Mouse (Mus musculus) adrenal gland, adult (tissue): ENCODE results near the gene Cop1.

Experiments
- DNase-seq, 2 experiments: peaks; one replicate each; pipeline ENCODE4 v3.0.0; 2022 to 2023; ENCODE audit warnings: low spot score in 1 of 2; ENCODE audit not compliant: inconsistent age in 2 of 2

Cop1 gene

DNA sequence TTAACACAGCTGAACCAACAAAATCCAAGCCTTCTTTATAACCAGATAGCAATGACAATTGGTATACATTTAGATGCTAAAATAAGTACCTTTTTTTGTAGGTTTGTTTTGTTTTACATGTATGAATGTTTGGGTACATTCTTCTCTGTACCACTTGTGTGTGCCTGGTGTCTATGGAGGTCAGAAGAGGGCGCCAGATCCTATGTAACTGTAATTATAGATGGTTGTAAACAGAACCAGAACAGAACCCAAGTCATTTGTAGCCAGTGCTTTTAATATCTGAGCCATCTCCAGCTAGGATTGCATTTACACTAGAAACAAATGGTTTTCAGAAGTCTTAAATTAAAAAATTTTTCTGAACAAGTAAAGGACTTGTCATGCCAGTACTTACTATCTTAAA is 54.7 kb downstream of the Cop1 start:
- DNase-seq, result peak in 1 of 2 experiments; percentile 59

GRCm38 (mm10) chr1:159290219-159290618 is 58.1 kb downstream of the Cop1 start:
- peak in 1 of 2 experiments; percentile 70 for DNase-seq

- no peak for DNase-seq
These were observed 58.7 kb downstream of the Cop1 start for GRCm38 (mm10) chr1:159290859-159291258.

DNA sequence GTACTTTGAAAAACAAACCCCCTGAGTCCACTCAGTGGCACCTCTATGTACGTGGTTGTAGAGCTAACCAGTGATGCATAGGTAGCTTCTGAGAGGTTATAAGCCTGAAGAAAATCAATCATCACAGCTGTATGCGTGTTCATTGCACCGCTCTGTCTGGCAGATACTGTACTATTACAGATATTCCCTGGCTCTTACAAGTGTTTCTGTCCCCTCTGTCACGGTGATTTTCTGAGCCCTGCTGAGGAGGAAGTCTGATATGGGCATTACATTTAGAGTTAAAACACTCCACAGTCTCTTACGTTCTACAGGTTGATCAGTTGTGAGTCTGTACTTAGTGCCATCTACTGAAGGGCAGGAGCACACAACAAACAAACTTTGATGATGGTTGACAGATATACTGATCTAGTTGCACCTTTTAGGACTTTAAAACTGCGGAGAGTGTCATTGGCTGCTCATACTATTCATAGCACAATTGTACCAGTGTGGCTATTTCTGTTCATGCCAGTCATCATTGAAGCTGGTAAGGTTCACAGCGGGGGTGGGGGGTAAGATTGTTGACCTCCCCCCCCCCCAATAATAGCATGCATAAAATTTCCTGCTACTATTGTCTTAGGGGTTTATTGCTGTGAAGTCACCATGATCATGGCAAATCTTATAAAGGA is 69.4 kb downstream of the Cop1 start:
- DNase-seq, result no peak

DNA sequence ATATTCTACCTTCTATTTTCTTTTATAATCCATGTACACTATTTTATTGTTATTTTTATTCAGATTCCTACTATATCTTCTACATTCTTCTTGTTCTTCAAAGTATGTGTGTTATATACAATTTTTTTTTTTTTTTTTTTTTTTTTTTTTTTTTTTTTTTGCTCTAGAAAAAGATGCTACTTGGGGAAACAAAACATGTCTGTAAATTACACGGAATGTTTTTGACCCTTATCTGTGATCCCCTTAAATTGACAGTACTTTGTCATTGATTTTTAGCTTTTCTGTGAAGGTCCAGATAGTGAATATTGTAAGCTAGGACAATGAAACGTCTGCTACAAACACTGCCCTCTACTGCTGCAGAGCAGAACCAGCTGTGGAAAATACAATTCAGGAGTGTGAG is 81.5 kb downstream of the Cop1 start:
- no peak for DNase-seq

DNA sequence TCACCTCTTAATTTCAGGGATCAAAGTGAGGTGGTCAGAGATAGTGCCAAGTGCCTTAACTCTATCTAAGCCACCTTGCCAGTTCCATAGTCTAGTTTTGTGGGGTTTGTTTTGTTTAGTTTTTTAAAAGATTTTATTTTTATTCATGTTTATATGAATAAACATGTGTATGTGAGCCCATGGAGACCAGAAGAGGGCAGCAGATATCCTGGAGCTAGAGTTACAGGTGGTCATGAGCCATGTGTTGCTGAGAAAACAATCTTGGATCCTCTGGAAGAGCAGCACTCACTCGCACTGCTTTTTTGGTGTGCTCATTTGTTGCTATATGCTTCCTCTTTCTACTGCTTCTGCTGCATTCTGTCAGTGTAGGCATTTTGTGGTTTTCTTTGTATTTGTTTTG is 90.5 kb downstream of the Cop1 start:
- DNase-seq, result peak; percentile 9 to 46

- DNase-seq, result no peak
These were observed 98.9 kb downstream of the Cop1 start for GRCm38 (mm10) chr1:159331008-159331407.

DNA sequence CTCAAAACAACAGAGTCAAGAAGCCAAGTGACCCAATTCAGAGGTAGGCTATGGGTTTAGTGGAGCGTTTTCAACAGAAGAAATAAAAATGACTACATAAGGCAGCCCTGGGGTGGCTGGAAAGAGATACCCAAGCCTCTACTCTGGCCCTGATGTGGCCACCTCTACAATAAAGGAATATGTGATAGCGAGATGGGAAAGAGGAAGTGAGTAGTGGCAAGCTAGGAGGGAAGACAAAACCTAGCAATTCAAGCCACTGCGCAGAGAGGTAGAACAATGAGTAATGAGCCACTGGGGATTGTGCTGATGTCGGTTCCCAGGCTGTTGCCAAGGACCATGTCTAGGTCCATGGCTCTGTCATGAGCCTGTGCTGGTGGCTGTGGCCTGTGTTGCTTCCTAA is 102.0 kb downstream of the Cop1 start:
- DNase-seq, result no peak

DNA sequence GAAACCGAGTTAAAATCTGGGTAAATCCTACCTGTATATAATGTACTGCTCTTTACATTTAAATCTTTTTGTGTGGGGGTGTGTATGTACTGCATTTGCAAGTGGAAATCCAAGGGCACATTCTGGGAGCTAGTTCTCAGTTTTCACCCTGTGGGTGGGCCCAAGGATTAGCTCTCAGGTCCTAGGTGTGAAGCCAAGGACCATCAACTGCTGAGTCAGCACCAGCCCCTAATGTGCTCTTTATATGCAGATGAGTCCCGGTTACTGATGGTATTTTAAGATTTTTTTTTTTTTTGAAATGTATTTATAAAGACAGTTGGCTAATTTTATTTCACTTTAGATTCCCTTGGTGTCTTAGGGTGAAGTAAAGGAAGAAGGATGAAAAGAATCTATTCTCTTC is 110.2 kb downstream of the Cop1 start:
- DNase-seq, result no peak

GRCm38 (mm10) chr1:159355027-159355570 is 123.0 kb downstream of the Cop1 start:
- DNase-seq, result peak; percentile 17 to 86

GRCm38 (mm10) chr1:159358713-159359112 is 126.6 kb downstream of the Cop1 start:
- no peak for DNase-seq

DNA sequence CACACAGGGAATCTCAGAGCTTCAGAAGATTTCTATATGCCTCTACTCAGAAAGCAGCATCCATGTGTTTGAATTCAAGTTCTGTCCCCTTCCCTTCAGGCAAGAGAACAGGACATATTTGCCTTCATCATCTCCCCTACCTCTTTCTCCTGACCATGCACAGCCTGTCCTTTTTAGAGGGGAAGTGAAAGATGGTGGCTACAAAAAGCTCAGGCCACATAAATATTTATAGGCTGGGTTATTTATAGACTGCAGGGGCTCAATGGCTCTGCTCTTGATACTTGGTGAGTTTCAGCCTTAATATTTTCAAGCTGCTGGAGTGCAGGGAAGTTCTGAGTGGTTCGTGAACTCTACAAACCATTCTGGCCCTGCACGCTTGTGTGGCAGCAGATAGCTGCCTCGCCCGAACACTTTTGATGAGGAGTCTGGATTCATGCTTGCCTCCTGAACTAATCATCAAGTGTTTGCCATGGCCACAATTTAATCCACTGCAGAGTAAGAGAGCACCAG is 139.8 kb downstream of the Cop1 start:
- no peak for DNase-seq

DNA sequence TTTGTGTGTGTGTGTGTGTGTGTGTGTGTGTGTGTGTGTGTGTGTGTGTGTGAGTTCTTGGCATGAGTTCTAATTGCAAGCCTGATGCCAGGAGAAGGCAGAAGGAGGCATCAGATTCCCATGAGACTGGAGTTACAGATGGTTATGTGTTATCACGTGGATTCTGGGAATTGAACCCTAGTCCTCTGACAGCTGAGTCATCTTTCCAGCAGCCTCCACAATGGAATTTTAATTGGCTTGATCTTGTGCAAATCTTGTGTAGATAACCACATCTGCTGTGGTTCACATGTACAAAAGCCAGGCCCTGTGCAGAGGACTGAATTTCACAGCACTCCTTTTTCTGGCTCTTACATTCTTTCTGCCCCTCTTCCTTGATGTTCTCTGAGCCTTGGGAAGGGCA is 150.1 kb downstream of the Cop1 start:
- no peak for DNase-seq

DNA sequence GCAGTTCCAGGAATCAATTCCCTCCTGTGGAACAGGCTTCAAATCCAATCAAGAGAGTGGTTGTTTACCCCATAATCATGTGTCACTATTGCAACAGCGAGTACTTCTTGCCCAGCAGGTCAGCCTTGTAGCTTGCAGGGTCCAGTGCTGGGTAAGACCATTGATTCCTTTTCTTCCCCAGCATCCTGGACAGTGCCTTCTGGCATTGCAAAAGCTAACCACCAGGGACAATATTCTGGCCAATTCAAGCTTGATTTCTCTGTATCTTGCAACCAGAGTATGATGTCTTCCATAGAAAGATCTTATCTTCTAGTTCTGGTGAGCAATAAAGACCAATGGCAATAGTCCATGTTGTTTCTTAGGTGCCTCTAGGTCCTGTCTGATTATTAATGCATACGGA is 150.8 kb downstream of the Cop1 start:
- no peak for DNase-seq

- DNase-seq, result no peak
These were observed 154.3 kb downstream of the Cop1 start for GRCm38 (mm10) chr1:159386458-159386857.

DNA sequence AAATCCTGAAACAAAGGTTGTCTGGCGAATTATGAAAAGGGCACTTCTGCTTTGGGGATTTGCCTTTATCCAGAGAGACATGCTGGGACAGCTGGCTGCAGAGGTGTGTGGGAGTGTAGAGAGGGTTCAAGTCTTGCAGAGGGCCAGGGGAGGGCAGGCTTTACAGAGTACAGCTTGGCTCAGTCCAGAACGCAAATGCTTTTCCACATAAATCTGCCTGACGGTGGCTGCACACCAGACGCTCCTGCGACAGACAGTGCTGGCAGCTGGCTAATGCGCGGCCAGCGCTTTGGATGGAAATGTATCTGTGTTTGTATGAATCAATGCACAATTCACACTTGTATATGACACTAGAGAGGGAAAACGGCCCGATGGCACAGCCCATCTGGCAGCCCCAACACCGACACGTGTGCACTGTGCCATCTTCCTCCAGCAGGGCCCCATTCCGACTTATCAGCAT is 156.5 kb downstream of the Cop1 start:
- DNase-seq, result no peak

DNA sequence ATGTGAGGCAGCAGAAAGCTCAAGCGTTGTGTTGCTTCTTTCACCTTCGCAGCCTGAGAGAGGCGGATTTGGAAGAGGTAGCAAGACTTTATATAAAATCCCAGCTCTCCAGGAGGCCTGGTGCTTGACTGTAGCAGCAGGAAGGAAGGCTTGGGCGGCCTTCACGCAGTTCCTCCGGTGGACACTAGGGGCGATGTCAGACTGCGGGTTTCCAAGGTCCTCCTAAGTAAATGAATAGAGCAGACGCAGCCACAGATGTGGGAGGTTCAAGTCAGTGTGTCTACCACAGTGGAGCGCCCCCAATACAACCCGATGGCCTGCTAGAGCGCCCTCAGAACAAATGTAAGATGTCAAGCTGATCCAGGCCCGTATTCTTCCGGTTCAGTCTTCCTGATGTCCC is 157.9 kb downstream of the Cop1 start:
- DNase-seq, result peak; percentile 74 to 91

- peak in 1 of 2 experiments; percentile 26 for DNase-seq
These were observed 160.5 kb downstream of the Cop1 start for GRCm38 (mm10) chr1:159392667-159393066.

DNA sequence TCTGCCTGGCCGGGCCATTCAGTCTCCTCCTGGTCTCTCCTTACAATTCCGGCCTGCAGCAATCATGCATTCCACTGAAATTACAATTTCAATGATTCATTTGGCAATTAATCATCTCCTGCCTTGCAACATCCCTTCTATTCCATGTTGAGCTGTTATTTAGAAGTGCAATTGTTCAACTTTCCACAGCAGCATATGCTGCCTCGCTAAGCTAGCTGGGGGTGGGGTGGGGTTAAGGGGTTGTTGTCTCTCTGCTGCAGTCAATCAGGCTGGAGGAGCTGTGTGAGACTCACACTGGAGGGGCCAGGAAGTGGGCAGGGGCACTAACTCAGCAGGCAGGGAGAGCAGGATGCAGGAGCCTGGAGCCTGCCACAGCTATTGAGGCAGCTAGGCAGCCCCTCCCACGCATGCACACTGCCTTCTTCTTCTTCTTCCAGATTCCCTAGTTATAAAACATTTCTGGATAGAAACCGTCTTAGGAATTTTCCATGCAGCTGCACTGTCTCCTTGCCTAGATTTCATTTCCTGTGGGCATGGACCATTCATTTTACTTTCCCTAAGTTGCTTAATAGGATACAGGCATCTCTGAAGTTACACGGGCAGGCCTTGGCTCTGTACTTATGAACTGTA is 161.1 kb downstream of the Cop1 start:
- peak; percentile 27 to 86 for DNase-seq

- DNase-seq, result peak; percentile 46 to 70
These were observed 161.8 kb downstream of the Cop1 start for GRCm38 (mm10) chr1:159393931-159394330.

GRCm38 (mm10) chr1:159396515-159396914 is 164.4 kb downstream of the Cop1 start:
- peak; percentile 16 to 79 for DNase-seq
